Mouse (Mus musculus): ENCODE measurements around the gene Abca3. TPM values are rescaled to one million over a fixed set of nuclear protein-coding genes. Genes with fewer than 3 reads are reported as not detected.

The Abca3 gene
- polyA plus RNA-seq, 1 experiment from 2014 or later: 14.7 TPM

DNA sequence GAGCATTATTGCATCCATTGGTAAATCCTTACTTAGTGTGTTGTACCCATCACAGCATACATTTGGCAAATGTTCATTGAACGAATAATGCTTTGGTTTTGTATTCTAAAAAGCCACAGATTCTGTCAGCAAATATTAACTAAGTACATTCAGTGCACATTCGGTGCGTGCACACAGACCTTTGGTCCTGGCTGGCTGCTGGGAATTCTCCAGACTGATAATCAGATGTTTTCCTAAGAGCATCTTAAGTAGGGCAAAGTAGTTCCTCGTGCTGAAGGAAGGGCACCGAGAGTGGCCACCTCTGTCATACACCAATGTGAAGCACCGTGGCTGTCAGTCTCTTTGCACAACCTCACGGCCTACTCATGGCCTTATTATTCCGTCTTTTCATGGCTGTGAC, 7.3 kb downstream of the Abca3 start:
- Histone ChIP-seq H3K4me2 (no peak overlapping the region), H3K4me1 (peaks cover 4% of the 10 kb centered on the region), H3K36me3 (ENCODE audit: poor library complexity, severe bottlenecking) (peaks cover 6% of the 10 kb centered on the region; the same call in 1 of the 2 replicates), H3K9me3 (replicated peaks) (no peaks in the 10 kb centered on the region), H3K4me3 (no peak overlapping the region), H3K27me3 (no peaks in the 10 kb centered on the region), H3K27ac (no peak overlapping the region), H3K9ac (no peak overlapping the region)
- WGBS: 92% methylated on average over 8 of the region's 8 CpGs
- no peak for ATAC-seq

DNA sequence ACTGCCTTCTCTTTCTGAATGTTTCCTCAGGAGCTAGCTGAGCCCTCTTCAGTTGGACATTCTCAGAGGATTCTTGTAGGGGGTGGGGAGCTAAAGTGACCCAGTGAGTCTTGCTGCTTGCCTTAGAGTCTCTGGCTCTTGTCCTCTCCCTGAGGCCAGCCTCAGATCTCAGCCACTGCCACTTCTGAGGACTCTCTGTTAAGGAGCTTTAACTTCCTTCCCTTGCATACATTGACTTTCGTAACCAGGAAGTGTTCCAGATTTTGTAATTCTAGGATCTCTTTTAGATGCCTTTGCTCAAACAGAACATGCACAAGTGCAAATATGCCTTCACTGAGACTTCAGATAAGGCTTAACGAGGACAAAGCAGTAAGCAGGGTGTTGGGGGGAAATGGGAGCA, 8.2 kb downstream of the Abca3 start:
- H3K4me3 ChIP-seq: no peak overlapping the region
- H3K9ac ChIP-seq: no peak overlapping the region
- no peaks in the 10 kb centered on the region for H3K4me1 ChIP-seq
- no peaks in the 10 kb centered on the region for H3K9me3 ChIP-seq (replicated peaks)
- no peak for ATAC-seq
- 74% methylated on average over 2 of the region's 2 CpGs for WGBS
- no peak overlapping the region for H3K27ac ChIP-seq
- no peaks in the 10 kb centered on the region for H3K27me3 ChIP-seq
- peaks cover 12% of the 10 kb centered on the region for H3K36me3 ChIP-seq (ENCODE audit: poor library complexity, severe bottlenecking)
- H3K4me2 ChIP-seq: no peak overlapping the region

DNA sequence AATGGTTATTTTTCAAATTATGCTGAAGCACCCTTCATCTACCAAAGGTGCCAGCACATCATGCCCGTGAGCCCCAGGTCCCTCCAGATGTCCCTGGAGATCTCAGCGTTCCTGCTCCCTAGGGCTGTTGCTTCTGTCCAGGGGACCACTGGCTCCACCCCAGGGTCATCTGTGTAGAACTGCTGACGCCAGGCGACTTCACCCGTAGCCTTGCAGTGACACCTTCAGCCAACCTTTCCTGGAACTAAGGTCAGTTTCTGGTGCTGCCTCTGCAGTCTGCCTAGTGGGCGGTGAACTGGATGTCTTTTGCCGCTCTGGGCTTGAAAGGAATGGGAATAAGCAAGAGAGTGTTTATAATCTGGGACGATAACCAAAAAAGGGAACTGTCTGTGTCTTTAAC, 9.1 kb downstream of the Abca3 start:
- H3K9me3 ChIP-seq (replicated peaks): no peaks in the 10 kb centered on the region
- no peak overlapping the region for H3K27ac ChIP-seq
- 84% methylated on average over 8 of the region's 8 CpGs for WGBS
- H3K4me3 ChIP-seq: no peak overlapping the region
- no peak overlapping the region for H3K9ac ChIP-seq
- no peak for ATAC-seq
- H3K27me3 ChIP-seq: no peaks in the 10 kb centered on the region
- H3K4me2 ChIP-seq: no peak overlapping the region
- peaks cover 20% of the 10 kb centered on the region for H3K36me3 ChIP-seq (ENCODE audit: poor library complexity, severe bottlenecking)
- no peaks in the 10 kb centered on the region for H3K4me1 ChIP-seq

- Histone ChIP-seq H3K27me3 (no peaks in the 10 kb centered on the region), H3K9me3 (replicated peaks) (no peaks in the 10 kb centered on the region), H3K9ac (no peak overlapping the region), H3K27ac (no peak overlapping the region), H3K4me2 (no peak overlapping the region), H3K4me3 (no peak overlapping the region), H3K36me3 (ENCODE audit: poor library complexity, severe bottlenecking) (peaks cover 25% of the 10 kb centered on the region), H3K4me1 (no peaks in the 10 kb centered on the region)
- no peak for ATAC-seq
- 91% methylated on average over 5 of the region's 5 CpGs for WGBS
Observed at GRCm38 (mm10) chr17:24361291-24361690, 9.5 kb downstream of the Abca3 start.

GRCm38 (mm10) chr17:24362527-24362926, 10.8 kb downstream of the Abca3 start:
- Histone ChIP-seq H3K27ac (no peak overlapping the region), H3K4me1 (no peaks in the 10 kb centered on the region), H3K4me2 (no peak overlapping the region), H3K36me3 (ENCODE audit: poor library complexity, severe bottlenecking) (peaks cover 36% of the 10 kb centered on the region), H3K27me3 (no peaks in the 10 kb centered on the region), H3K4me3 (no peak overlapping the region), H3K9me3 (replicated peaks) (no peaks in the 10 kb centered on the region), H3K9ac (no peak overlapping the region)
- no peak for ATAC-seq
- WGBS: 76% methylated on average over 9 of the region's 9 CpGs

DNA sequence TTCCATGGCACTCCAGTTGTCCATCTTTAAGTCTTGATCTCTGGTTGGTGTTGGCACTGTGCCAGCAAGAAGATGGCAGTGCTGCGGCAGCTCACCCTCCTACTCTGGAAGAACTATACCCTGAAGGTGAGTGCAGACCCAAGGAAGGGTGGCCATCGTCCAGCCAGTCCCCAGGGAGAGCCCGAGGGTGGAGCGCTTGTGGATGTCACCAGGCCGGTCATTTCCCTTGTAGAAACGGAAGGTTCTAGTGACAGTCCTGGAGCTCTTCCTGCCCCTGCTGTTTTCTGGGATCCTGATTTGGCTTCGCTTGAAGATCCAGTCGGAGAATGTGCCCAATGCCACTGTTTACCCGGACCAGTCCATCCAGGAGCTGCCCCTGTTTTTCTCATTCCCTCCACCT, 12.7 kb downstream of the Abca3 start:
- Histone ChIP-seq H3K4me2 (no peak overlapping the region), H3K4me3 (no peak overlapping the region), H3K36me3 (ENCODE audit: poor library complexity, severe bottlenecking) (peaks cover 49% of the 10 kb centered on the region), H3K27ac (no peak overlapping the region), H3K4me1 (no peaks in the 10 kb centered on the region), H3K27me3 (no peaks in the 10 kb centered on the region), H3K9ac (no peak overlapping the region), H3K9me3 (replicated peaks) (no peaks in the 10 kb centered on the region)
- no peak for ATAC-seq
- 90% methylated on average over 9 of the region's 9 CpGs for WGBS

DNA sequence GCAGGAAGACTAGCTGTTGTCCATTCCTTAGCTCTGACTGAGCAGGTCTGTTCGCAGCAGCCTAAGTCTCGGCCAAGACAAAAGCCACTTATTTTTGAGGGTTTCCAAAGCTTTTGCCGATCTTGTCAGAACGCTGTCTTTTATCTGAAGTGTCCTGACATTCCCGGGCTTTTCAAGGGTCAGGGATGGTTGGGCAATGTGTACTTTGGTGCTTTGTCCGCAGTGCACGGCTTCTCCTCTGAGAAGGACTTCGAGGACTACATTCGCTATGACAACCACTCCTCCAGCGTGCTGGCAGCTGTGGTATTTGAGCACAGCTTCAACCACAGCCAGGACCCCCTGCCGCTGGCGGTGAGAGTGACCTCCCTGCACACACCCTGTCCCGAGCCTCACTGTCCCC, 14.1 kb downstream of the Abca3 start:
- no peak overlapping the region for H3K9ac ChIP-seq
- H3K27ac ChIP-seq: no peak overlapping the region
- WGBS: 57% methylated on average over 13 of the region's 13 CpGs
- H3K36me3 ChIP-seq (ENCODE audit: poor library complexity, severe bottlenecking): peaks cover 52% of the 10 kb centered on the region
- no peak overlapping the region for H3K4me3 ChIP-seq
- H3K27me3 ChIP-seq: no peaks in the 10 kb centered on the region
- H3K4me1 ChIP-seq: no peaks in the 10 kb centered on the region
- no peaks in the 10 kb centered on the region for H3K9me3 ChIP-seq (replicated peaks)
- no peak for ATAC-seq
- H3K4me2 ChIP-seq: no peak overlapping the region

GRCm38 (mm10) chr17:24375094-24375712, 23.5 kb downstream of the Abca3 start:
- Histone ChIP-seq H3K4me1 (no peaks in the 10 kb centered on the region), H3K9me3 (replicated peaks) (no peaks in the 10 kb centered on the region), H3K9ac (no peak overlapping the region), H3K4me2 (no peak overlapping the region), H3K27me3 (no peaks in the 10 kb centered on the region), H3K27ac (no peak overlapping the region), H3K4me3 (no peak overlapping the region), H3K36me3 (ENCODE audit: poor library complexity, severe bottlenecking) (peaks cover 77% of the 10 kb centered on the region)
- no peak for ATAC-seq
- WGBS: 70% methylated on average over 5 of the region's 5 CpGs

- H3K27me3 ChIP-seq: no peaks in the 10 kb centered on the region
- H3K9me3 ChIP-seq (replicated peaks): no peaks in the 10 kb centered on the region
- no peak overlapping the region for H3K9ac ChIP-seq
- 94% methylated on average over 6 of the region's 6 CpGs for WGBS
- ATAC-seq: no peak
- H3K36me3 ChIP-seq (ENCODE audit: poor library complexity, severe bottlenecking): peaks cover 73% of the 10 kb centered on the region
- no peak overlapping the region for H3K4me3 ChIP-seq
- no peaks in the 10 kb centered on the region for H3K4me1 ChIP-seq
- no peak overlapping the region for H3K4me2 ChIP-seq
- H3K27ac ChIP-seq: no peak overlapping the region
Observed at GRCm38 (mm10) chr17:24375886-24376285, 24.1 kb downstream of the Abca3 start.

DNA sequence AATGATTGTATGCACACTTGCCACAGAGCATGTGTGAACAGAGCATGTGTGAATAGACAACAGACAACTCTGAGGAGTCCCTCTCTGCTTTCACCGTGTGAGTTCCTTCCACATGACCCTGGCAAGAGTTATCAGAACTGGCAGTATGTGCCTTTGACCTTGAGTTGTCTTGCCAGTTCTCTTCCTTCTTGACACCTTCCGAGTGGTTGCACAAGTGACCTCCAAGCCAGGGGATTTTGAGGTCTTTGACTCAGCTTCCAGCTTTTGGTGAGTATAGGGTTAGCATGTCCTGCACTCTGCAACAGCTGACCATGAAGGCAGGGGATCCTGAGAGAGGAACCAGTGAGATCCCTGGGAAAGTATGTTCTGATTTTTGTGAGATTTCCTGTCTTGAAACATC, 26.7 kb downstream of the Abca3 start:
- 88% methylated on average over 2 of the region's 2 CpGs for WGBS
- H3K36me3 ChIP-seq (ENCODE audit: poor library complexity, severe bottlenecking): peaks cover 75% of the 10 kb centered on the region
- no peak overlapping the region for H3K4me3 ChIP-seq
- H3K27ac ChIP-seq: no peak overlapping the region
- no peaks in the 10 kb centered on the region for H3K9me3 ChIP-seq (replicated peaks)
- ATAC-seq: no peak
- no peak overlapping the region for H3K9ac ChIP-seq
- no peaks in the 10 kb centered on the region for H3K4me1 ChIP-seq
- H3K27me3 ChIP-seq: no peaks in the 10 kb centered on the region
- no peak overlapping the region for H3K4me2 ChIP-seq

DNA sequence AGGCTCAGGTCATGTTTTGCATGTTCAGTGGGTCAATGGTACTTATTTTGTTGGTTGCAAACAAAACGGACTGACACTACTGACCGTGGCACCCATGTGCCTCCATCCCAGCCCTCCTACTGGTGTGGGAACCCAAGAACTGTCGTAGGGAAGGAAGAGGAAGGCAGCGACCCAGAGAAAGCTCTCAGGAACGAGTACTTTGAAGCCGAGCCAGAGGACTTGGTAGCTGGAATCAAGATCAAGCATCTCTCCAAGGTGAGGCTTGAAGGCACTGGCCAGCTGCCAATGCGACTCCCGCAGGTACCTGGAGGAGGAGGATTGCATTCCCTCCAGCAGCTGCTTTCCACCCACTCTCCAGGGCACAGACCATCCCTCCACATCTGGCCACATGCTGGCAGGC, 32.0 kb downstream of the Abca3 start:
- peaks cover 80% of the 10 kb centered on the region for H3K36me3 ChIP-seq (ENCODE audit: poor library complexity, severe bottlenecking)

DNA sequence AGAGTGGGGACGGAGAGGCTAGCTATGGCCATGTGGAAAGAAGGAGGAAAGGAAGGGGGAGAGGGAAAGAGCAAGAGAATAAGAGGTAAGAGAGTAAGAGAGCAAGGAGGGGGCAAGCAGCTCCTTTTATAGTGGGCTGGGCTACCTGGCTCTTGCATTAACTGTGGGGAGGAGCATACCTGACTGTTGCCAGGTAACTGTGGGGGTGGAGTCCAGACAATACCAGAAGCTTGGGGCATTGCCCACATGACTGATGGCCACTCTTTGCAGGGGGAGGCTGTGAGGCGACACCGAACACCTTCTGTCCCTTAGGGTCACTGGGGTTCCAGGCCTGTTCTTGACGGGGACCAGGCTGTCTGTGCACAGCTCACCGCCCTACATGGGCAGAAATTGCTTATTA, 37.0 kb downstream of the Abca3 start:
- 86% methylated on average over 5 of the region's 5 CpGs for WGBS
- H3K36me3 ChIP-seq (ENCODE audit: poor library complexity, severe bottlenecking): peaks cover 86% of the 10 kb centered on the region

More for the DNA sequence above, 32.0 kb downstream of the Abca3 start:
- no peak overlapping the region for H3K27ac ChIP-seq
- H3K9me3 ChIP-seq (replicated peaks): no peaks in the 10 kb centered on the region
- H3K4me1 ChIP-seq: no peaks in the 10 kb centered on the region
- no peak overlapping the region for H3K4me2 ChIP-seq
- no peak for ATAC-seq
- 91% methylated on average over 8 of the region's 8 CpGs for WGBS
- no peaks in the 10 kb centered on the region for H3K27me3 ChIP-seq
- no peak overlapping the region for H3K4me3 ChIP-seq
- H3K9ac ChIP-seq: no peak overlapping the region

DNA sequence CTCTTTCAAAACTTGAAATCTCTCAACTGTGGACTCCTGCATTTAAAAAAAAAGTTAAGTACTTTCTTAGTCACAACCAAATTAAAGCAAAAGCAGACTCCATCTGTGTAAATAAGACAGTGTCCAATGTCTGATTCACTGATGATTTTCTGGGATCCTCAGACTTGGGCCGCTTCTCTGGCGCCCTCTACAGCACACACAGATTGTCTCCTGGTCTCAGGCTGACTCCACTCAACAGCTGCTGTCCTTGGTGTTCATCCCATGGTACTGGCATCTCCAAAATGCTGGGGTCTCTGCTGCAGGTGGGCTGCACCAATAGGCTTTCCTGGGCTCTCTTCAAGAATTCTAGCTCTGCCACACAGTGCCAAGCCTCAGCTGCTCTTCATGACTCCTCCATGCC, 38.1 kb downstream of the Abca3 start:
- Histone ChIP-seq H3K36me3 (ENCODE audit: poor library complexity, severe bottlenecking) (peaks cover 76% of the 10 kb centered on the region), H3K9ac (no peak overlapping the region), H3K4me2 (no peak overlapping the region), H3K4me1 (no peaks in the 10 kb centered on the region), H3K9me3 (replicated peaks) (no peaks in the 10 kb centered on the region), H3K4me3 (no peak overlapping the region), H3K27me3 (no peaks in the 10 kb centered on the region), H3K27ac (no peak overlapping the region)
- no peak for ATAC-seq
- 9% methylated on average over 2 of the region's 2 CpGs for WGBS

More for the DNA sequence above, 37.0 kb downstream of the Abca3 start:
- Histone ChIP-seq H3K4me3 (no peak overlapping the region), H3K27me3 (no peaks in the 10 kb centered on the region), H3K4me2 (no peak overlapping the region), H3K4me1 (no peaks in the 10 kb centered on the region), H3K9me3 (replicated peaks) (no peaks in the 10 kb centered on the region), H3K9ac (no peak overlapping the region), H3K27ac (no peak overlapping the region)
- ATAC-seq: no peak

Data from forebrain, embryonic 13.5 days (tissue).